Mouse (Mus musculus) limb, embryonic 11.5 days (tissue): Measurements from ENCODE around the gene 4921504E06Rik. TPM values are rescaled to one million over a fixed set of nuclear protein-coding genes. Genes with fewer than 3 reads are reported as not detected.

ENCODE experiments used
- ATAC-seq: fragments of 200-750 bp; cut with Nextera tagmentation; 2 replicates; pipeline ENCODE4 v1.8.0; 2017; ENCODE audit warnings: low read depth; ENCODE audit not compliant: insufficient number of reproducible peaks, low FRiP score, low TSS enrichment
- DNase-seq: peaks from one replicate; pipeline ENCODE4 v3.0.0-alpha.2; 2015; ENCODE audit warnings: low spot score
- H3K27ac ChIP-seq: fragments of 300-500 bp; sonication (generic); replicated peaks from 2 replicates; pipeline ENCODE4 v1.5.1; 2014; ENCODE audit warnings: low read depth, mild to moderate bottlenecking, low read length
- H3K27me3 ChIP-seq: fragments of 300-500 bp; sonication (generic); 2 replicates; pipeline ENCODE4 v1.6.1; 2014; ENCODE audit warnings: mild to moderate bottlenecking, low read length, mixed read lengths; ENCODE audit not compliant: control insufficient read depth, insufficient read depth
- H3K36me3 ChIP-seq: fragments of 300-500 bp; sonication (generic); 2 replicates; pipeline ENCODE4 v1.6.1; 2014; ENCODE audit warnings: mild to moderate bottlenecking, low read length, moderate library complexity, mixed read lengths; ENCODE audit not compliant: control insufficient read depth, insufficient read depth
- H3K4me1 ChIP-seq: fragments of 300-500 bp; sonication (generic); 2 replicates; pipeline ENCODE4 v1.6.1; 2014; ENCODE audit warnings: low read length, mixed read lengths; ENCODE audit not compliant: control insufficient read depth, insufficient read depth
- H3K4me2 ChIP-seq: fragments of 300-500 bp; sonication (generic); 2 replicates; pipeline ENCODE4 v1.6.1; 2014; ENCODE audit warnings: low read depth, mild to moderate bottlenecking, moderate library complexity; ENCODE audit not compliant: severe bottlenecking
- H3K4me3 ChIP-seq: fragments of 300-500 bp; sonication (generic); 2 replicates; pipeline ENCODE4 v1.5.1; 2014; ENCODE audit warnings: low read depth, low read length
- H3K9ac ChIP-seq: fragments of 300-500 bp; sonication (generic); 2 replicates; pipeline ENCODE4 v1.6.1; 2014; ENCODE audit warnings: mild to moderate bottlenecking, low read length
- H3K9me3 ChIP-seq: fragments of 300-500 bp; sonication (generic); 2 replicates; pipeline ENCODE4 v1.6.1; 2016; ENCODE audit warnings: low read length; ENCODE audit not compliant: control insufficient read depth
- WGBS: fragments of 180-500 bp; shearing (Covaris S2); extraction: QIAGEN DNeasy Blood & Tissue Kit; methylation state at CpG from one replicate; pipeline ENCODE4 v1.1.7; 2014; 5-methylcytosine and 5-hydroxymethylcytosine counted together
- polyA plus RNA-seq: library from polyadenylated mRNA; unstranded; fragments of >200 nt; fragmentation: Nextera tagmentation; extraction: Ambion mirVana; gene quantifications from 2 replicates; pipeline ENCODE4 v1.2.1, GENCODE M21; 2014

Gene 4921504E06Rik
- polyA plus RNA-seq, 1 experiment from 2014 or later, result not detected

- no peak for DNase-seq
- WGBS, result 84% methylated on average over 6 of the region's 6 CpGs
These were observed 130.6 kb downstream of the 4921504E06Rik start for GRCm38 (mm10) chr2:19423086-19423485.

DNA sequence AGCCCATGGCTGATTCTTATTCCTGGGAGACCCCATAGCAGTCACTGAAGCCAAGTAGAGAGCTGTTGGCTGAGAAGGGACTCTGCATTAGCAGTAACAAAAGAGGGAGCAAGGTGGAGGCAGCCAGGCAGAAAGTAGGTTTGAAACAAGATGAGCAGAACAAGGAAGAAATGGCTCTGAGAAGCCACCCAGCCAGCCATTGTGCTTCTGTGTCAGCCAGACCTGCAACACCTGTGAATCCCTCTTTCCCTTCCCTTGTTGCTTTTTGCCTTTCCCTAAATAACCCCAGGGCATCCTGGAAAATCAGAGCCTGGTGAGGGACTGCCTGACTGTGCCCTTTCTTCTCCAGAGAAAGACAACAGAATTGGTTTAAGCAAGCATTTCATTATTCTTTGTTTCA lies 131.5 kb downstream of the 4921504E06Rik start:
- Histone ChIP-seq H3K4me3 (no peak overlapping the region), H3K9ac (no peak overlapping the region), H3K36me3 (no peaks in the 10 kb centered on the region), H3K4me1 (no peaks in the 10 kb centered on the region), H3K27me3 (0 out of 2 replicates have a peak, but pooled peaks cover 5% of the 10 kb centered on the region), H3K27ac (no peak overlapping the region), H3K9me3 (no peaks in the 10 kb centered on the region), H3K4me2 (no peak overlapping the region)
- ATAC-seq (no peak), DNase-seq (no peak)

More at GRCm38 (mm10) chr2:19423086-19423485, 130.6 kb downstream of the 4921504E06Rik start:
- H3K4me1 ChIP-seq, result no peaks in the 10 kb centered on the region
- ATAC-seq, result no peak
- no peak overlapping the region for H3K4me2 ChIP-seq
- no peak overlapping the region for H3K9ac ChIP-seq
- H3K36me3 ChIP-seq, result no peaks in the 10 kb centered on the region
- H3K27ac ChIP-seq, result no peak overlapping the region
- 0 out of 2 replicates have a peak, but pooled peaks cover 5% of the 10 kb centered on the region for H3K27me3 ChIP-seq
- H3K9me3 ChIP-seq, result no peaks in the 10 kb centered on the region
- no peak overlapping the region for H3K4me3 ChIP-seq

GRCm38 (mm10) chr2:19419686-19420345 lies 133.9 kb downstream of the 4921504E06Rik start:
- Histone ChIP-seq H3K4me3 (no peak overlapping the region), H3K4me2 (no peak overlapping the region), H3K36me3 (no peaks in the 10 kb centered on the region), H3K9me3 (no peaks in the 10 kb centered on the region), H3K27ac (no peak overlapping the region), H3K27me3 (0 out of 2 replicates have a peak, but pooled peaks cover 3% of the 10 kb centered on the region), H3K9ac (no peak overlapping the region), H3K4me1 (no peaks in the 10 kb centered on the region)
- no peak for ATAC-seq
- DNase-seq, result no peak
- WGBS, result 49% methylated on average over 1 of the region's 1 CpGs

- Histone ChIP-seq H3K36me3 (no peaks in the 10 kb centered on the region), H3K4me1 (no peaks in the 10 kb centered on the region), H3K9me3 (no peaks in the 10 kb centered on the region), H3K9ac (no peak overlapping the region), H3K27ac (no peak overlapping the region), H3K4me3 (no peak overlapping the region), H3K27me3 (no peaks in the 10 kb centered on the region), H3K4me2 (no peak overlapping the region)
- ATAC-seq (no peak), DNase-seq (no peak)
- WGBS, result 65% methylated on average over 6 of the region's 6 CpGs
These were observed 137.6 kb downstream of the 4921504E06Rik start for GRCm38 (mm10) chr2:19416066-19416465.

GRCm38 (mm10) chr2:19415063-19415521 lies 138.6 kb downstream of the 4921504E06Rik start:
- no peak overlapping the region for H3K4me3 ChIP-seq
- peak; percentile 17; the same call in 1 of the 2 replicates for ATAC-seq
- H3K4me1 ChIP-seq, result no peaks in the 10 kb centered on the region
- no peaks in the 10 kb centered on the region for H3K36me3 ChIP-seq
- DNase-seq, result peak; percentile 39
- 3% methylated on average over 6 of the region's 6 CpGs for WGBS
- no peak overlapping the region for H3K9ac ChIP-seq
- H3K4me2 ChIP-seq, result peak overlapping the region; percentile 28; the same call in 1 of the 2 replicates
- no peaks in the 10 kb centered on the region for H3K9me3 ChIP-seq
- no peaks in the 10 kb centered on the region for H3K27me3 ChIP-seq
- H3K27ac ChIP-seq, result no peak overlapping the region

DNA sequence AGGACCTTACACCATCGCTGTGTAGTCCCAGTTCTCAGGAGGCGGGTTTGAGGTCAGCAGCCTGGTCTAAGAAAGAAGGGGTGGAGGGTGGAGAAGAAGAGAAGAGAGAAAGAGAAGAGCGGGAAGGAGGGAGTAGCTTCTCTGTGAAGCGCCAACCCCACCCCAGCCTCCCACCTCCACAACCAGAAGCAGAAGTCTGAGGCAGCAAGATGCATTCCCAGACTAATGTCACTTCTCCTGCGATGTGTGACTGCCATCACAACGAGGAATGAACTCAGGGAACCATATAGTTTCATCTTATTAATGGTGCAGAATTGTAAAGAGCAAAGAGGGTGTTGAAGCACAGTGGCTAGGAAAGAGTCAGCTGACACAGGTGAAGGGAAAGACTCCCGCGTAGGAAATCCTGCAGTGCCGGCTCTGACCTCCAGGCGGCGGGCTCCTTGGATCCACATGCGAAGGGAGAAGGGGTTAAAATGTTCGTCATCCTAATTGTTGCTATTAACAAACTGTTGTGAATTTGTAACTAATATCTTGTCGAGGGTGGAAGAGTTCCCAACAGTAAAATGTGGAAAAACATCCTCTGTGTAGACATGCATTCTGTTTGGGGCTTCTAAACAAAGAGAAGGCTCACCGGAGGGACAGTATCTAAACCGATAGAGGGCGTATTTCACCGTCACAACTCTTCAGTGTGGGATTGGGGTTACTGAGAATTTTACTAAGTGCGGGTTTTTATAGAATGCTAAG lies 139.3 kb downstream of the 4921504E06Rik start:
- peak; percentile 84 for DNase-seq
- ATAC-seq, result no peak; the same call in 1 of the 2 replicates

More for the DNA sequence above, 139.3 kb downstream of the 4921504E06Rik start:
- Histone ChIP-seq H3K36me3 (no peaks in the 10 kb centered on the region), H3K4me1 (no peaks in the 10 kb centered on the region), H3K4me2 (peak overlapping the region; percentile 28), H3K4me3 (no peak overlapping the region), H3K9ac (no peak overlapping the region), H3K27ac (no peak overlapping the region), H3K9me3 (no peaks in the 10 kb centered on the region), H3K27me3 (no peaks in the 10 kb centered on the region)
- 20% methylated on average over 19 of the region's 19 CpGs for WGBS

Other genes with a start within 250 kb of the 4921504E06Rik start
- 22.4 and 24.6 TPM in 2 replicates for gene Msrb2, start 182.5 kb downstream of the 4921504E06Rik start, polyA plus RNA-seq
- not detected in 2 replicates for gene Ptf1a, start 108.3 kb downstream of the 4921504E06Rik start, polyA plus RNA-seq
- 0.56 and 0.75 TPM in 2 replicates for gene Otud1, start 103.8 kb upstream of the 4921504E06Rik start, polyA plus RNA-seq